ENCODE assay signal across 26 mouse cellular contexts in genomic region chr2:160580250-160580649, GRCm38 (mm10).
"Had no signal": no experiment of that assay in that cellular context is flagged by ENCODE, and none has a peak within 500 bp of the region (broad histone marks: within the 10 kb centered on the region; RNA-seq: fewer than 3 reads in every experiment).

No protein-coding gene starts in this region.

- H3K4me3 ChIP-seq: heart, embryonic 10.5 days; heart, embryonic 12.5 days; hindbrain, embryonic 12.5 days; intestine, embryonic 15.5 days; limb, embryonic 12.5 days; liver, embryonic 13.5 days; liver, embryonic 15.5 days had no signal

- H3K9ac ChIP-seq: heart, embryonic 12.5 days; hindbrain, embryonic 12.5 days; hindbrain, embryonic 14.5 days; intestine, embryonic 15.5 days; kidney, embryonic 15.5 days; limb, embryonic 12.5 days; liver, embryonic 13.5 days; liver, embryonic 15.5 days had no signal

- H3K36me3 ChIP-seq: heart, embryonic 10.5 days; heart, embryonic 12.5 days; hindbrain, embryonic 12.5 days; intestine, embryonic 15.5 days; kidney, embryonic 15.5 days; limb, embryonic 12.5 days; liver, embryonic 13.5 days; liver, embryonic 15.5 days had no signal

- H3K9me3 ChIP-seq: heart, embryonic 10.5 days; heart, embryonic 12.5 days; hindbrain, embryonic 12.5 days; intestine, embryonic 15.5 days; kidney, embryonic 15.5 days; limb, embryonic 12.5 days; liver, embryonic 13.5 days; liver, embryonic 15.5 days had no signal

- H3K4me1 ChIP-seq: liver, embryonic 13.5 days; liver, embryonic 15.5 days had no signal

- DNase-seq: gastrocnemius, postnatal 14 days; gastrocnemius, postnatal 36 days; heart, adult 18-20 months; heart, postnatal 10 days; heart, postnatal 36 days; kidney, adult 11 months; kidney, adult 2 months; kidney, adult 9 months; kidney, postnatal 14 days; kidney, postnatal 36 days; layer of hippocampus, adult 9-11 months; layer of hippocampus, postnatal 36 days; left cerebral cortex, postnatal 4 days; liver; liver, embryonic 13.5 days had no signal

- ATAC-seq: hindbrain, postnatal 0 days; intestine, embryonic 15.5 days had no signal

- H3K4me2 ChIP-seq: heart, embryonic 12.5 days; hindbrain, embryonic 12.5 days; hindbrain, embryonic 14.5 days; intestine, embryonic 15.5 days; limb, embryonic 12.5 days; liver, embryonic 11.5 days; liver, embryonic 13.5 days; liver, embryonic 15.5 days had no signal

- H3K27ac ChIP-seq: heart, embryonic 10.5 days; hindbrain, embryonic 12.5 days; hindbrain, embryonic 14.5 days; hindbrain, postnatal 0 days; intestine, embryonic 15.5 days; kidney, embryonic 15.5 days; kidney, postnatal 0 days; limb, embryonic 12.5 days; liver, embryonic 13.5 days; liver, embryonic 15.5 days had no signal
